Mouse (Mus musculus) subcutaneous adipose tissue, adult 2 months (tissue): ENCODE results near the gene Rpl4. TPM values are rescaled to one million over a fixed set of nuclear protein-coding genes. Genes with fewer than 3 reads are reported as not detected.

Experiments used
- polyA plus RNA-seq: library from polyadenylated mRNA; depleted of rRNA; stranded (reverse); fragments of >200 nt; gene quantifications from 2 replicates; pipeline ENCODE4 v1.2.3, GENCODE M21; 2012; ENCODE audit warnings: low replicate concordance; rRNA removed

The Rpl4 gene
- 338 and 726 TPM in 2 replicates for polyA plus RNA-seq

DNA sequence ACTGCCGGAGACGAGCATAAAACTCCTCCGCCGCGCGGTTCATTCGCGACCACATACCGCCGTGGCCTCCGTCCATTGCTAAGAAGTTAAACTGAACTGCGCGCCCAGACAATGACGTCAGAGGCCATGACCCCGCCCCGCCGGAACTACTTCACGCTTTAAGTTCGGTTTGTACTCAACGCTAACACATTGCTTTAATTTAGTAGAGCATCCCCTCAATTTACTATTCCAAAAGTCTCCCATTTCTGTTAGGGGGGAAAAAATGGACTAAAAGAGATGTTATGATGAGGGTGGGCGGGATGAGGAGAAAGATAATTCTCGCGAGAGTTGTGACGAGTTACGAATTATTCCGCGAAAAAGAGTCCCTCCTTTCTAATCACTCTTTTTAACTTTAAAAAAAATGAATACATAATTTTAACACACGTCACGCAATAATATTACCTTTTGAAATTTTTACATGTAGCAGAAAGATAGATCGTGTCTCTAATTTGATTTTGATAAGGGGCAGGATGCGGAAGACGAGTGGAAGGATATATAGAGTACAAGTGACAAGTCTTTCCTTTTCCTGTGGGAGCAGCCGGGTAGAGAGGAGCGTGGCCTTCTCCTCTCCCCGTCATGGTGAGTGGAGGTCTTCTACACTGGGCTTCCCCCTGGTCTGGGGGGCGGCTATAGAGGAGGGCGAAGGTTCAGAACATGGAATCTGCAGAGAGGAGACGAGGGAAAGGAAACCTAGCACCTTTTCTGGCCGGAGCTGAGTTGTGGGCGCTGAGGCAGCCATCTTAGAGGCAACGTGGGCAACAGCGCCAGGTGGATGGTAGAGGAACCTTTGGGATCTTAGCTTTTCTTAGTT lies at the start of gene Rpl4, which contains the start of gene Zwilch:
Rpl4 (plus strand) TSS at position 560 of the 850 bp plus-strand sequence.
Zwilch (minus strand) TSS at position 289 of the 850 bp plus-strand sequence.

DNA sequence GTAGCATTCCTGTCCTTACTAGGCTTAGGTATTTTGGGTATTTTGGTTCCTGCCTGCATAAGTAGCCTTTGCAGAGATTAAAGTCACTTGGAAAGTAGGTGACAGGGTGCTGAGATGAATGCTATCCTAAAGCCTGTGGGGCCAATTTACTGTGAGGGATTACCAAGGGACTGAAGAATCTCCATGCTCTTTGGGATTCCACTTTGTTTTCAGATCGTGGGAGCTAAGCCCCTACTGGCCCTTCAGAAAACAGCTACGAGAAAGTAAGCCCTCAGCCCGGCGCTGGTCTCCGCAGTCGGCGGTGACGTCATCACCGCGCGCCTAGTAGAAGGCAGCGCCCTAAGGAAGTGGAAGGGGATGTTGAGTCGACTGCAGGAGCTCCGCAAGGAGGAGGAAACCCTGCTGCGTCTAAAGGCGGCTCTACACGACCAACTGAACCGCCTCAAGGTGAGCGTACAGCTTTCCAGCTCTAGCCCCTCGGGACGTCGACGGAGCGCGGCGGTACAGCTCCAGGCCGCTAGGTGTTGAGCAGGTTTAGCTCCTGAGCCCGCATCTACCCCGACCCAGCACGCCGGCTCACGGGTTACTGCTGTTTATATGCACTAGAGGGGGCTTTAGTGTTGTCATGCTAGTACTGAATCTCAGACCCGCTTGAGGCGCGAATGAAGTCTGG lies 5.9 kb downstream of the Rpl4 start, which contains the start of gene Snapc5:
Snapc5 (plus strand) TSS at position 301 of the 673 bp plus-strand sequence.

Other genes starting within 250 kb of the Rpl4 start
- gene Smad6, start 151.3 kb upstream of the Rpl4 start, polyA plus RNA-seq: 14.9 and 19.0 TPM in 2 replicates
- 25.1 and 112 TPM in 2 replicates for gene Lctl, start 56.2 kb upstream of the Rpl4 start, polyA plus RNA-seq
- 1.0 and 2.6 TPM in 2 replicates for gene Zwilch, start 271 bp upstream of the Rpl4 start, polyA plus RNA-seq
- gene Snapc5, start 5.9 kb downstream of the Rpl4 start, polyA plus RNA-seq: 12.7 and 24.3 TPM in 2 replicates
- gene Uchl4, start 61.8 kb downstream of the Rpl4 start, polyA plus RNA-seq: 0.20 TPM in 1 of 2 replicates, not detected in the other
- 47.7 and 53.8 TPM in 2 replicates for gene Map2k1, start 80.3 kb downstream of the Rpl4 start, polyA plus RNA-seq
- gene Tipin, start 108.2 kb downstream of the Rpl4 start, polyA plus RNA-seq: 7.8 and 8.1 TPM in 2 replicates
- gene Dis3l, start 167.9 kb downstream of the Rpl4 start, polyA plus RNA-seq: 10.7 and 15.9 TPM in 2 replicates
- 0.17 and 0.23 TPM in 2 replicates for gene Megf11, start 212.3 kb downstream of the Rpl4 start, polyA plus RNA-seq